Mouse (Mus musculus): ENCODE measurements at regions not wholly inside any gene's neighbourhood (a gene's known extent, or its start where the extent isn't known, plus 50 kb on each side); places are given as distances from the start of the nearest gene placed in this dataset.
"Not testable (repeated sequence)": the region's sequence is repeated elsewhere in the genome, so short reads cannot be mapped to it uniquely, and the experiment has no call there.

- DNase-seq (ENCODE audit: low spot score), result no peak
Observed at GRCm38 (mm10) chr5:40901742-40902141, 806.2 kb downstream of the Rab28 start.

- DNase-seq (ENCODE audit: low spot score), result no peak
Observed at GRCm38 (mm10) chr5:40882886-40883285, 825.1 kb downstream of the Rab28 start.

DNA sequence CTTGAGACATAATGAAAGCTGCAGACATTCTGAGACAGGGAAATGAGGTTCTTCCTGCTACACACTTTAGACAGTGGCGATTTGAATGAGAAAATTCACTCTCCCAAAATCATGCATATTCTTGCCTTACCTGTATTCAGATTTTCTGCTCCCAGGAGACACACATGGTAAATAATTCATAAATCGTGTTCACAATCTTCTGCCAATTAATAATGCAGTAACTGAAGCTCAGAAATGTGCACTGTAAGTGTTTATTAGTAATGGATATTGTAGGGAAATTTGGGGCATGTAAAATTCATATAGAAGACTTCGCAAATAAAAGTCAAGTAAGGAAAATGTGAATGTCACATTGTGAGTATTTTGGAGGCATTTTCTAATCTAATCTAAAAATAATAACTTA is 830.2 kb downstream of the Rab28 start:
- no peak for DNase-seq (ENCODE audit: low spot score)

- DNase-seq (ENCODE audit: low spot score), result not testable (repeated sequence)
Observed at GRCm38 (mm10) chr5:40862349-40862748, 845.6 kb downstream of the Rab28 start.
